Mouse (Mus musculus): ENCODE measurements at regions not wholly inside any gene's neighbourhood (a gene's known extent, or its start where the extent isn't known, plus 50 kb on each side); places are given as distances from the start of the nearest gene placed in this dataset.

GRCm38 (mm10) chr7:110715545-110715944, 52.5 kb upstream of the Ampd3 start:
- 68% methylated on average over 6 of the region's 6 CpGs for WGBS
- no peak overlapping the region for H3K9ac ChIP-seq
- H3K9me3 ChIP-seq (ENCODE audit: low read depth, low read length) = peaks cover 4% of the 10 kb centered on the region; the same call in 1 of the 2 replicates
- no peaks in the 10 kb centered on the region for H3K27me3 ChIP-seq (ENCODE audit: insufficient read depth, low read length)
- no peak overlapping the region for H3K27ac ChIP-seq (ENCODE audit: low read depth)
- DNase-seq = no peak
- H3K4me3 ChIP-seq (ENCODE audit: low read depth, low read length) = no peak overlapping the region
- H3K4me2 ChIP-seq = no peak overlapping the region
- H3K36me3 ChIP-seq (ENCODE audit: insufficient read depth) = no peaks in the 10 kb centered on the region
- TF ChIP-seq CTCF (IDR thresholded peaks at IDR 0.05; ENCODE audit: low read depth) = no peak
- no peak for ATAC-seq (ENCODE audit: insufficient read depth)
- no peaks in the 10 kb centered on the region for H3K4me1 ChIP-seq (ENCODE audit: insufficient read depth)

GRCm38 (mm10) chr7:110717104-110717503, 50.9 kb upstream of the Ampd3 start:
- H3K9ac ChIP-seq = no peak overlapping the region
- 67% methylated on average over 6 of the region's 6 CpGs for WGBS
- ATAC-seq (ENCODE audit: insufficient read depth) = no peak

More at GRCm38 (mm10) chr7:110717104-110717503, 50.9 kb upstream of the Ampd3 start:
- no peak overlapping the region for H3K4me3 ChIP-seq (ENCODE audit: low read depth, low read length)
- no peaks in the 10 kb centered on the region for H3K4me1 ChIP-seq (ENCODE audit: insufficient read depth)
- no peak overlapping the region for H3K4me2 ChIP-seq
- TF ChIP-seq CTCF (IDR thresholded peaks at IDR 0.05; ENCODE audit: low read depth) = no peak
- no peaks in the 10 kb centered on the region for H3K36me3 ChIP-seq (ENCODE audit: insufficient read depth)
- no peaks in the 10 kb centered on the region for H3K27me3 ChIP-seq (ENCODE audit: insufficient read depth, low read length)
- no peaks in the 10 kb centered on the region for H3K9me3 ChIP-seq (ENCODE audit: low read depth, low read length)
- no peak overlapping the region for H3K27ac ChIP-seq (ENCODE audit: low read depth)
- no peak for DNase-seq

Data from lung, embryonic 14.5 days (tissue).